Mouse (Mus musculus) stomach, embryonic 15.5 days (tissue): Measurements from ENCODE around the gene Tnfrsf4. TPM values are rescaled to one million over a fixed set of nuclear protein-coding genes. Genes with fewer than 3 reads are reported as not detected.

Experiments used
- ATAC-seq: fragments of 200-750 bp; cut with Nextera tagmentation; 2 replicates; pipeline ENCODE4 v1.8.0; 2017; ENCODE audit warnings: low read depth, moderate number of reproducible peaks, moderate TSS enrichment; ENCODE audit not compliant: insufficient read depth, low FRiP score
- H3K27ac ChIP-seq: fragments of 300-500 bp; sonication (generic); 2 replicates; pipeline ENCODE4 v1.5.1; 2015; ENCODE audit warnings: mild to moderate bottlenecking, inconsistent platforms
- H3K27me3 ChIP-seq: fragments of 300-500 bp; sonication (generic); replicated peaks from 2 replicates; pipeline ENCODE4 v1.6.1; 2015; ENCODE audit warnings: inconsistent platforms
- H3K36me3 ChIP-seq: fragments of 300-500 bp; sonication (generic); 2 replicates; pipeline ENCODE4 v1.6.1; 2015; ENCODE audit warnings: inconsistent platforms
- H3K4me1 ChIP-seq: fragments of 300-500 bp; sonication (generic); 2 replicates; pipeline ENCODE4 v1.6.1; 2015; ENCODE audit warnings: inconsistent platforms
- H3K4me2 ChIP-seq: fragments of 300-500 bp; sonication (generic); 2 replicates; pipeline ENCODE4 v1.6.1; 2015; ENCODE audit warnings: mild to moderate bottlenecking, inconsistent platforms
- H3K4me3 ChIP-seq: fragments of 300-500 bp; sonication (generic); replicated peaks from 2 replicates; pipeline ENCODE4 v1.5.1; 2015; ENCODE audit warnings: inconsistent platforms
- H3K9ac ChIP-seq: fragments of 300-500 bp; sonication (generic); 2 replicates; pipeline ENCODE4 v1.6.1; 2015; ENCODE audit warnings: inconsistent platforms
- H3K9me3 ChIP-seq: fragments of 300-500 bp; sonication (generic); 2 replicates; pipeline ENCODE4 v1.6.1; 2016; ENCODE audit warnings: inconsistent platforms
- WGBS: fragments of 180-500 bp; shearing (Covaris S2); methylation state at CpG from one replicate; pipeline ENCODE4 v1.1.7; 2015; 5-methylcytosine and 5-hydroxymethylcytosine counted together
- polyA plus RNA-seq: library from polyadenylated mRNA; unstranded; fragments of >200 nt; fragmentation: Nextera tagmentation; extraction: Ambion mirVana; gene quantifications from 2 replicates; pipeline ENCODE4 v1.2.1, GENCODE M21; 2015

Tnfrsf4 gene
- polyA plus RNA-seq, 1 experiment from 2014 or later: 0.64 TPM

DNA sequence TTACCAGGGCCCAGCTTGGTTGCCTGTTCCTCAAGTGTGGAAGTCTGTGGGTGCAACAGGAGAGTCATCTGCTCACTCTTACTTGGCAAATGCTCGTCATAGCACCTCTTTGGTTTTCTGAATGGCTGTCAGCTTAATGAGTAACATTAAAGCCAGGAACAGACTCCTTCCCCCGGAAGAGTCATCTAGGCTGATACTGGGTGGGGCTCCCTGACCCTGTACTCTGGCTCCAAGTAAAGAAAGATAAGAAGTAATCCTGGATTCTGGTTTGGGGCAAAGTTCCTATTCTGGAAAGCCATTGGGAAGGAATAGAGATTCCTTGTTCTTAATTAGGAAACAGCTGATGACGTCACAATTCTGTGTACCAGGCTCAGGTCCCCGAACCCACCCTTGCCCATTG is 40.5 kb downstream of the Tnfrsf4 start:
- Histone ChIP-seq H3K4me2 (no peak overlapping the region), H3K27me3 (no peaks in the 10 kb centered on the region), H3K4me1 (0 out of 2 replicates have a peak, but pooled peaks cover 7% of the 10 kb centered on the region), H3K9ac (no peak overlapping the region), H3K27ac (0 out of 2 replicates have a peak overlapping the region, but pooled peaks have one; percentile 6), H3K9me3 (no peaks in the 10 kb centered on the region), H3K36me3 (no peaks in the 10 kb centered on the region), H3K4me3 (no peak overlapping the region)
- no peak for ATAC-seq
- 61% methylated on average over 4 of the region's 4 CpGs for WGBS

DNA sequence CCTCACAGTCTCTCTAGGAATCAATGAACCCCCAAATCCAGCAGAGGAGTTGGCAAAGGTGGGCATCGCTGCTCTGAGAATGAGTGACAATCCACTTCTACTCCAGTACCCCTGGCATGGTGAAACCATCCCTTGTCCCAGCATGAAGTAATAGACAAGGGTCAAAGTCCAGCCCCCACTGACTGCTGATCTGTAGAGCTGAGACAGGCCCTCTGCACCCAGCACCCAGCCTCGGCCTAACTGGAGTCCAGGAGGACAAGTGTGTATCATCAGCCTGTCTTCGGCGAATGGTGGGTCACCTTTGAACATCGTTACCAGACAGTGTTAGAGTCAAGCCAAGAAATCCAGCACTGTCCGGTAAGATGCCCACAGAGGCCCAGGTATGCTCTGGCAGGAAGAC is 41.0 kb downstream of the Tnfrsf4 start:
- Histone ChIP-seq H3K27ac (no peak overlapping the region), H3K27me3 (no peaks in the 10 kb centered on the region), H3K4me1 (0 out of 2 replicates have a peak, but pooled peaks cover 7% of the 10 kb centered on the region), H3K4me2 (peak overlapping the region; percentile 49; the same call in 1 of the 2 replicates), H3K36me3 (no peaks in the 10 kb centered on the region), H3K9me3 (no peaks in the 10 kb centered on the region), H3K9ac (no peak overlapping the region), H3K4me3 (no peak overlapping the region)
- no peak for ATAC-seq
- WGBS: 90% methylated on average over 6 of the region's 6 CpGs

DNA sequence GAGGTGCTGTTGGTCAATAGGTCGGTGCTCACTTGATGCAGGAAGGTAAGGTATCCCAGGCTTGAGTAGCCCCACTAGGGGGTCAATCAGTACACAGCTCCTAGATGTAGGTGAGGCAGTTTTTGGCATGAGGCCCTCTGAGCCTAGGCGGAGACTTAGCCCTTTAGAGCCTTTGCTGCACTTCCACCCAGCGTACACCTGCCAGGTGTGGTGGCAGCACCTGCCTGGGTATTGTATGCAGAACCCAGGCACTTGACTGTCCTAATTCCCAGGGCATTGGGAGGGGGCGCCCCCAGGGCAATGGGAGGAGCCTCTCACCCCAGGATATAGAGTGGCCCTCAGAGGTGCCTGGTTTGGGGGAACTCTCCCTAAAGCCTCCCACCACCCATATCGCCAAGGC is 41.5 kb downstream of the Tnfrsf4 start:
- Histone ChIP-seq H3K9me3 (no peaks in the 10 kb centered on the region), H3K4me1 (0 out of 2 replicates have a peak, but pooled peaks cover 7% of the 10 kb centered on the region), H3K4me2 (peak overlapping the region; percentile 49), H3K4me3 (no peak overlapping the region), H3K9ac (no peak overlapping the region), H3K27ac (no peak overlapping the region), H3K36me3 (no peaks in the 10 kb centered on the region), H3K27me3 (no peaks in the 10 kb centered on the region)
- no peak for ATAC-seq
- 76% methylated on average over 5 of the region's 5 CpGs for WGBS

DNA sequence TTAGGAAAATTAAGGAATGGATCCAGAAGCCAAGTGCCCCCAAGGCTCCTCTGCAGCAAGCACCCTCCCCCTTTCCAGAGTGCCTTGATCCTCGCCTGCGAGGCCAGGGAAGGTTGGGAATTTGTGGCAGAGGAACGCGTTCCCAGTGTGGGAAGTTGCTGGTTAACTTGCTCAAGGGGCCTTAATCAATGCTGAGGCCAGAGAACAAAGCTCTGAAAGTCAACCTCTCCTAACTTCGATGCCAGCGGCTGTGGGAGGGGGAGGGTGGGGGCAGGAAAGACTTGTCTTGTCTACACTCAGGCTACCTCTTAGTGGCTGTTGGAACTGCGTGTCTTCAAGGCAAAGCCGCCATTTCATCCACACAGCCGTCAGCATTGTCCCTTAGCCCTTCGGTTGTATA is 44.1 kb downstream of the Tnfrsf4 start:
- Histone ChIP-seq H3K9me3 (no peaks in the 10 kb centered on the region), H3K36me3 (no peaks in the 10 kb centered on the region), H3K4me2 (peak overlapping the region; percentile 49), H3K4me3 (peak overlapping the region; percentile 42), H3K9ac (no peak overlapping the region), H3K27ac (peak overlapping the region; percentile 96; the same call in 1 of the 2 replicates), H3K27me3 (no peaks in the 10 kb centered on the region), H3K4me1 (0 out of 2 replicates have a peak, but pooled peaks cover 7% of the 10 kb centered on the region)
- ATAC-seq: no peak
- WGBS: 46% methylated on average over 10 of the region's 10 CpGs

DNA sequence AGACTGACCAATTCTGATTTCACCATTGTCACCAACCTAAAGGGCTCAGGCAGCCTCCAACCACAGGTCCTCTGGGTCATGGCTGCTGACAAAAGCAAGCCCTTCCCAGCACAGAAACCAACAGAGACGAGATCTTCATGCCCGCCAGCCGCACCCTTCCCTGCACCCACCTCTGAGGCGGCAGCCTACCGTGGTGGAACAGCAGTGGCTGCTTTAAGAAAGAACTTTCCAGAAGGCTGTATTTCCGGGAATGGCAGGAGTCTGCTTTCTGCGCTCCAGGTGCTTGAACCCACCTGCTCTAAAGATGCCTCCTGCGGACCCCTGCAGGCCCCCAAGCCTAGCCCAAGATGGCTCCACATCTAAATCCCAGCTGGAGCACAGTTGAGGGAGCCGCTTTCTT is 45.2 kb downstream of the Tnfrsf4 start:
- Histone ChIP-seq H3K4me3 (peak overlapping the region; percentile 42), H3K4me1 (peaks cover 10% of the 10 kb centered on the region; the same call in 1 of the 2 replicates), H3K4me2 (peak overlapping the region; percentile 44), H3K9me3 (no peaks in the 10 kb centered on the region), H3K27me3 (no peaks in the 10 kb centered on the region), H3K9ac (peak overlapping the region; percentile 33), H3K27ac (peak overlapping the region; percentile 96), H3K36me3 (no peaks in the 10 kb centered on the region)
- 57% methylated on average over 9 of the region's 9 CpGs for WGBS
- no peak for ATAC-seq

DNA sequence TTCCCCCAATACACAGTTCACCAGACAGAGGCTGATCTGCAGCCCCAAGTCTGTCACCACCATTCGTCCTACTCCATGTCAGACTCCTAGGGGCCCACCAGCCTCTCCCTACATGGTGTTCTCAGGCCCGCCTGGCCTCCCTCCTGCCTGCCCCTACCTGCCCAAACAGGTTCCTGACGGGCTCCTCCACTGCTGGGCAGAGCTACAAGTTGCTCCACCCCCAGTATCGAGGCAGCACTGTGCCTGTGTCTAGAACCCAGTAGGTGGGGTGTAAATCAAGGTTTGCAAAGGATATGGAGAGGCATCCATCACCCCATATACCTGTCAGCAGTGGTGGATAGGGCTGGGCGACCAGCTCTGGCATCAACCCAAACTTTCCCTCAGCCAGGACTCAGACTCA is 45.6 kb downstream of the Tnfrsf4 start, which contains the start of gene Ttll10:
Gene Ttll10, minus strand, starts transcription at position 154 of the 400 bp plus-strand sequence.
- Histone ChIP-seq H3K36me3 (no peaks in the 10 kb centered on the region), H3K27me3 (no peaks in the 10 kb centered on the region), H3K4me1 (peaks cover 14% of the 10 kb centered on the region), H3K27ac (peak within 1 kb of the TSS; percentile 96), H3K9me3 (no peaks in the 10 kb centered on the region), H3K4me2 (peak within 1 kb of the TSS; percentile 44), H3K4me3 (peak within 1 kb of the TSS; percentile 42), H3K9ac (peak within 1 kb of the TSS; percentile 33)
- ATAC-seq: peak; percentile 76
- 26% methylated on average over 5 of the region's 5 CpGs for WGBS

DNA sequence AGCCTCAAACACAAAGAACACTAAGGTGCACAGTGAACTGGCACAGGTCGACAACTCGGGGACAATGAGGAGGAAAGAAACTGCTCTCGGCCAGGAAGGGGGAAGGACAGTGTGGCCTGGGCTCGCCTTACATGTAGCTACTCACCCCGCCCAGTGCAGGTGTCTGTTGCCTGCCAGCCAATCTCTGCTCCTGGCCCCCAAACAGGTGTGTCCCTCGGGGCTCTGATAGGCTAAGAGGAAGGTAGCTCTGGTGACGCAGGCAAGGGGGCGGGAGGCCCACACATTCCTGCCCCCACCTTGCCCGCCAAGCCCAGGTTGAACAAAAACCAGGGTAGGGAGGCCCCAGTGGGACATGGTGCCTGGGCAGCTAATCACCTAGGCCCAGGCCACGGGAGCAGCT is 46.1 kb downstream of the Tnfrsf4 start:
- H3K27me3 ChIP-seq: no peaks in the 10 kb centered on the region
- WGBS: 29% methylated on average over 10 of the region's 10 CpGs
- H3K4me2 ChIP-seq: peak overlapping the region; percentile 44
- ATAC-seq: peak; percentile 96
- peaks cover 16% of the 10 kb centered on the region for H3K4me1 ChIP-seq
- H3K36me3 ChIP-seq: no peaks in the 10 kb centered on the region
- peak overlapping the region; percentile 42 for H3K4me3 ChIP-seq
- H3K9ac ChIP-seq: peak overlapping the region; percentile 33
- H3K27ac ChIP-seq: peak overlapping the region; percentile 96
- H3K9me3 ChIP-seq: no peaks in the 10 kb centered on the region

DNA sequence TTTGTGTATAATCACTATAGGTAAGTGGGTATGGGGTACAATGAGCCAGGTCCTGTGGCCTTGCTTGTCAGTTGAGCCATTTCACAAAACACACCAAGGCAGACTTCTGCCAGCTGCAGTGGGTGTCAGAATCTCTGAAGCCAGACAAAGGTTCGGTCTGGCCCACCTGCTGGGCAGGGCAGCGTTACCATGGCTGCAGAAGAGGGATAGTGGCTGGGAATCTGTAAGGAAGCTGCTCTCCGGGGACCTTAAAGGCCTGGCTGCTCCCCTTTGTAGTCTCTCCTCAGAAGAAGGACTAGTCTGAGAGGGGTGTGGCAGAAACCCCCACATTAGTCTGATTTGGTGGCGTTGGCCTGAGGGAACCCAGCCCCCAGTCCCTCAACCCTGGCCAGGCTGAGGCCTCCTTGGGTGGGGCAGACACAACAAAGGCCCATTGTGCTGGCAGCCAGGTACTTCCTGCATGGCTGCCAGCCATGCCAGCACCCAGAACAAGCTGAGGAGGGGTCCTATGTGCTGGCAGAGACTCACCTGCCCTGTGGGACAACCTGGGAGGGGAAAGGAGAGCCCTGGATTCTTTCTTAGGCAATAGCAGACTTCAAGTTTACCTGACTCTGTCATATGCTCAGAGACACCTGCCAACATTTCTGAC is 50.3 kb downstream of the Tnfrsf4 start:
- 18% methylated on average over 4 of the region's 4 CpGs for WGBS
- no peaks in the 10 kb centered on the region for H3K27me3 ChIP-seq
- H3K4me1 ChIP-seq: peaks cover 8% of the 10 kb centered on the region
- H3K36me3 ChIP-seq: no peaks in the 10 kb centered on the region
- peak; percentile 13; the same call in 1 of the 2 replicates for ATAC-seq
- H3K4me3 ChIP-seq: no peak overlapping the region
- no peaks in the 10 kb centered on the region for H3K9me3 ChIP-seq
- H3K4me2 ChIP-seq: no peak overlapping the region
- peak overlapping the region; percentile 82 for H3K27ac ChIP-seq
- H3K9ac ChIP-seq: no peak overlapping the region

DNA sequence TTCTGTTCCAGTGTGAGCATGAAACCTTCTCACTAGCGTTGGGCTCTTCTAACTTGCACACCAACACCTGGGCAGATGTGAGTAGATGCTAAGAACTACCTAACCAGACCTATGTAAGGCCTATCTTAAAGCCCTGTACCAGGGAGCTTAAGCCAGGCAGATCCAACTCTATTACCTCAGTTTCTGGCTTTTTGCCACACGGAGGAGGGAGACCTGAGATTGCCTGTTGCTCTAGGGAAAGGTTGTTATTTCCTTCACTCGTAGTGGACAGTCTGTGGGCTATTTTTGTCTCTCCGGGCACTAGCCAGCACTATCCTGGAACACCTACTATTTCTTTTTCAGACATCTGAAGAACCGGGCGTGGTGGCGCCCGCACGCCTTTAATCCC is 50.9 kb downstream of the Tnfrsf4 start:
- Histone ChIP-seq H3K27ac (peak overlapping the region; percentile 82), H3K27me3 (no peaks in the 10 kb centered on the region), H3K9me3 (no peaks in the 10 kb centered on the region), H3K4me3 (no peak overlapping the region), H3K4me2 (no peak overlapping the region), H3K36me3 (no peaks in the 10 kb centered on the region), H3K9ac (no peak overlapping the region), H3K4me1 (peaks cover 8% of the 10 kb centered on the region)
- ATAC-seq: no peak
- 82% methylated on average over 9 of the region's 9 CpGs for WGBS

DNA sequence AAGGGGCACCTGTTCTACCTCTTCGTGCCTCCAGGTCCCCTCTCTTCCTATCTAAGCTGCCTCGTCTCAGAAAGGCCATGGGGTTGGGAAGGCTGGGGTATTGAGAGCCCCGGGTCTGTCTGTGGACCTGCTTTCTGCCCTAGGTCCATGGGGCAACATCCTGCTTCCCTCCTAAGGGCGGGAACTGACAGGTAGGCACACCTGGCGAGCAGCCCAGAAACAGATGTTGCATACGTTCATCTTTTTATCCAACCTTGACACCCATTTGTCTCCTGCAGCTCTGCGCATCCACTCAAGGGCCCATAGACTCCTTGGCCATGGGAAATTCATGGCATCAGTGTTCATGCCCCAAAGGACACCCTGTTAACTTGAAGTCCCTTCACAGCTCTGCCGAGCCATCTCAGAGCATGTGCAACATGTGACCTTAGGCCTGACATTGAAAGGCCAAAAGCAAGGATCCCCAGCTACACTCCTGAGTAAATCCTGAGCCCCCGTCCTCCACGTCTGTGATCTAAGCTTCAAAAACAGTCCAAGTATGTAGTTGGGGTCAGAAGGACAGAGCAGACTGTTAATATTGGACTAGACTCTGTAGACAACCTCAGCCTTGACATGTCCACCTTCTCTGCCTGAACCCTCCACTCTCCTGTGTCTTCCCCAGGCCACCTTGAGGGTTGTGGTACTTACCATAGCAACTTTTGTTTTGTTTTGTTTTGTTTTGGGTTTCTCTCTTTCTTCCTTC is 51.7 kb downstream of the Tnfrsf4 start:
- WGBS: 78% methylated on average over 10 of the region's 10 CpGs
- Histone ChIP-seq H3K9me3 (no peaks in the 10 kb centered on the region), H3K36me3 (no peaks in the 10 kb centered on the region), H3K4me1 (peaks cover 8% of the 10 kb centered on the region), H3K4me2 (no peak overlapping the region), H3K4me3 (no peak overlapping the region), H3K27me3 (no peaks in the 10 kb centered on the region), H3K9ac (no peak overlapping the region), H3K27ac (no peak overlapping the region)
- ATAC-seq: no peak
